Mouse (Mus musculus): ENCODE results near the gene Ttbk1. TPM values are rescaled to one million over a fixed set of nuclear protein-coding genes. Genes with fewer than 3 reads are reported as not detected.

The Ttbk1 gene
- 6.1 and 6.2 TPM in 2 replicates for polyA plus RNA-seq (2014; fragmentation: Nextera tagmentation; extraction: Ambion mirVana)

GRCm38 (mm10) chr17:46487431-46487830 is at the start of gene Ttbk1:
Gene Ttbk1, minus strand, starts transcription at chr17:46487675.
- peaks cover 39% of the 10 kb centered on the region for H3K4me1 ChIP-seq (ENCODE audit: control insufficient read depth, insufficient read depth, low read length)
- DNase-seq (peak; percentile 88), ATAC-seq (ENCODE audit: low FRiP score, low TSS enrichment) (peak; percentile 82)
- H3K36me3 ChIP-seq (ENCODE audit: control insufficient read depth, insufficient read depth, low read length) = 0 out of 2 replicates have a peak, but pooled peaks cover 8% of the 10 kb centered on the region
- peaks cover 7% of the 10 kb centered on the region; the same call in 1 of the 2 replicates for H3K27me3 ChIP-seq (ENCODE audit: control insufficient read depth, insufficient read depth, low read length)
- under 1% methylated on average over 42 of the region's 49 CpGs for WGBS
- no peaks in the 10 kb centered on the region for H3K9me3 ChIP-seq (ENCODE audit: control insufficient read depth, low read length)
- H3K4me2 ChIP-seq (ENCODE audit: low read length) = peak within 1 kb of the TSS; percentile 81
- H3K27ac ChIP-seq (replicated peaks; ENCODE audit: low read depth, low read length) = peak within 1 kb of the TSS; percentile 72
- H3K4me3 ChIP-seq (replicated peaks; ENCODE audit: low read depth, low read length) = peak within 1 kb of the TSS; percentile 80
- peak within 1 kb of the TSS; percentile 97 for H3K9ac ChIP-seq (replicated peaks; ENCODE audit: low read length)

- Histone ChIP-seq H3K36me3 (ENCODE audit: control insufficient read depth, insufficient read depth, low read length) (peaks cover 55% of the 10 kb centered on the region), H3K9ac (replicated peaks; ENCODE audit: low read length) (no peak overlapping the region), H3K9me3 (ENCODE audit: control insufficient read depth, low read length) (no peaks in the 10 kb centered on the region), H3K27ac (replicated peaks; ENCODE audit: low read depth, low read length) (no peak overlapping the region), H3K4me3 (replicated peaks; ENCODE audit: low read depth, low read length) (no peak overlapping the region), H3K27me3 (ENCODE audit: control insufficient read depth, insufficient read depth, low read length) (no peaks in the 10 kb centered on the region), H3K4me1 (ENCODE audit: control insufficient read depth, insufficient read depth, low read length) (no peaks in the 10 kb centered on the region), H3K4me2 (ENCODE audit: low read length) (no peak overlapping the region)
- ATAC-seq (ENCODE audit: low FRiP score, low TSS enrichment) (peak; percentile 43; the same call in 1 of the 2 replicates), DNase-seq (peak; percentile 86)
- 39% methylated on average over 12 of the region's 12 CpGs for WGBS
Measured at GRCm38 (mm10) chr17:46525579-46526307, 38.3 kb upstream of the Ttbk1 start.

GRCm38 (mm10) chr17:46525065-46525464 is 37.6 kb upstream of the Ttbk1 start:
- ATAC-seq (ENCODE audit: low FRiP score, low TSS enrichment) (no peak), DNase-seq (no peak)
- Histone ChIP-seq H3K27ac (replicated peaks; ENCODE audit: low read depth, low read length) (no peak overlapping the region), H3K4me3 (replicated peaks; ENCODE audit: low read depth, low read length) (no peak overlapping the region), H3K9ac (replicated peaks; ENCODE audit: low read length) (no peak overlapping the region), H3K27me3 (ENCODE audit: control insufficient read depth, insufficient read depth, low read length) (no peaks in the 10 kb centered on the region), H3K4me1 (ENCODE audit: control insufficient read depth, insufficient read depth, low read length) (no peaks in the 10 kb centered on the region), H3K9me3 (ENCODE audit: control insufficient read depth, low read length) (no peaks in the 10 kb centered on the region), H3K4me2 (ENCODE audit: low read length) (no peak overlapping the region), H3K36me3 (ENCODE audit: control insufficient read depth, insufficient read depth, low read length) (peaks cover 54% of the 10 kb centered on the region)
- 89% methylated on average over 10 of the region's 10 CpGs for WGBS

- H3K27me3 ChIP-seq (ENCODE audit: control insufficient read depth, insufficient read depth, low read length) = no peaks in the 10 kb centered on the region
- 32% methylated on average over 24 of the region's 24 CpGs for WGBS
- ATAC-seq (ENCODE audit: low FRiP score, low TSS enrichment) (no peak), DNase-seq (peak; percentile 14)
- no peak overlapping the region for H3K27ac ChIP-seq (replicated peaks; ENCODE audit: low read depth, low read length)
- H3K36me3 ChIP-seq (ENCODE audit: control insufficient read depth, insufficient read depth, low read length) = peaks cover 43% of the 10 kb centered on the region
- H3K4me2 ChIP-seq (ENCODE audit: low read length) = no peak overlapping the region
- H3K4me1 ChIP-seq (ENCODE audit: control insufficient read depth, insufficient read depth, low read length) = no peaks in the 10 kb centered on the region
- no peaks in the 10 kb centered on the region for H3K9me3 ChIP-seq (ENCODE audit: control insufficient read depth, low read length)
- no peak overlapping the region for H3K4me3 ChIP-seq (replicated peaks; ENCODE audit: low read depth, low read length)
- H3K9ac ChIP-seq (replicated peaks; ENCODE audit: low read length) = no peak overlapping the region
Measured at GRCm38 (mm10) chr17:46521963-46522668, 34.6 kb upstream of the Ttbk1 start.

- H3K9me3 ChIP-seq (ENCODE audit: control insufficient read depth, low read length) = no peaks in the 10 kb centered on the region
- no peak overlapping the region for H3K4me2 ChIP-seq (ENCODE audit: low read length)
- 84% methylated on average over 9 of the region's 9 CpGs for WGBS
- no peak for DNase-seq
- no peak for ATAC-seq (ENCODE audit: low FRiP score, low TSS enrichment)
- H3K9ac ChIP-seq (replicated peaks; ENCODE audit: low read length) = no peak overlapping the region
- H3K36me3 ChIP-seq (ENCODE audit: control insufficient read depth, insufficient read depth, low read length) = peaks cover 39% of the 10 kb centered on the region
- no peaks in the 10 kb centered on the region for H3K27me3 ChIP-seq (ENCODE audit: control insufficient read depth, insufficient read depth, low read length)
- no peak overlapping the region for H3K27ac ChIP-seq (replicated peaks; ENCODE audit: low read depth, low read length)
- no peak overlapping the region for H3K4me3 ChIP-seq (replicated peaks; ENCODE audit: low read depth, low read length)
- H3K4me1 ChIP-seq (ENCODE audit: control insufficient read depth, insufficient read depth, low read length) = no peaks in the 10 kb centered on the region
Measured at GRCm38 (mm10) chr17:46521174-46521573, 33.7 kb upstream of the Ttbk1 start.

- H3K27ac ChIP-seq (replicated peaks; ENCODE audit: low read depth, low read length) = no peak overlapping the region
- no peak overlapping the region for H3K4me2 ChIP-seq (ENCODE audit: low read length)
- peaks cover 32% of the 10 kb centered on the region for H3K36me3 ChIP-seq (ENCODE audit: control insufficient read depth, insufficient read depth, low read length)
- no peak for ATAC-seq (ENCODE audit: low FRiP score, low TSS enrichment)
- no peaks in the 10 kb centered on the region for H3K27me3 ChIP-seq (ENCODE audit: control insufficient read depth, insufficient read depth, low read length)
- 43% methylated on average over 25 of the region's 25 CpGs for WGBS
- no peaks in the 10 kb centered on the region for H3K9me3 ChIP-seq (ENCODE audit: control insufficient read depth, low read length)
- DNase-seq = no peak
- no peak overlapping the region for H3K4me3 ChIP-seq (replicated peaks; ENCODE audit: low read depth, low read length)
- 0 out of 2 replicates have a peak overlapping the region, but pooled peaks have one; percentile 16 for H3K9ac ChIP-seq (replicated peaks; ENCODE audit: low read length)
- no peaks in the 10 kb centered on the region for H3K4me1 ChIP-seq (ENCODE audit: control insufficient read depth, insufficient read depth, low read length)
Measured at GRCm38 (mm10) chr17:46520385-46520979, 33.0 kb upstream of the Ttbk1 start.

GRCm38 (mm10) chr17:46519971-46520370 is 32.5 kb upstream of the Ttbk1 start:
- Histone ChIP-seq H3K36me3 (ENCODE audit: control insufficient read depth, insufficient read depth, low read length) (peaks cover 27% of the 10 kb centered on the region), H3K4me1 (ENCODE audit: control insufficient read depth, insufficient read depth, low read length) (no peaks in the 10 kb centered on the region), H3K27ac (replicated peaks; ENCODE audit: low read depth, low read length) (no peak overlapping the region), H3K4me3 (replicated peaks; ENCODE audit: low read depth, low read length) (no peak overlapping the region), H3K27me3 (ENCODE audit: control insufficient read depth, insufficient read depth, low read length) (no peaks in the 10 kb centered on the region), H3K4me2 (ENCODE audit: low read length) (no peak overlapping the region), H3K9ac (replicated peaks; ENCODE audit: low read length) (0 out of 2 replicates have a peak overlapping the region, but pooled peaks have one; percentile 16), H3K9me3 (ENCODE audit: control insufficient read depth, low read length) (no peaks in the 10 kb centered on the region)
- no peak for ATAC-seq (ENCODE audit: low FRiP score, low TSS enrichment)
- WGBS = 54% methylated on average over 10 of the region's 10 CpGs
- no peak for DNase-seq

- WGBS = 64% methylated on average over 2 of the region's 2 CpGs
- Histone ChIP-seq H3K4me3 (replicated peaks; ENCODE audit: low read depth, low read length) (no peak overlapping the region), H3K4me2 (ENCODE audit: low read length) (no peak overlapping the region), H3K27ac (replicated peaks; ENCODE audit: low read depth, low read length) (no peak overlapping the region), H3K9ac (replicated peaks; ENCODE audit: low read length) (no peak overlapping the region), H3K27me3 (ENCODE audit: control insufficient read depth, insufficient read depth, low read length) (no peaks in the 10 kb centered on the region), H3K9me3 (ENCODE audit: control insufficient read depth, low read length) (no peaks in the 10 kb centered on the region), H3K4me1 (ENCODE audit: control insufficient read depth, insufficient read depth, low read length) (no peaks in the 10 kb centered on the region), H3K36me3 (ENCODE audit: control insufficient read depth, insufficient read depth, low read length) (peaks cover 15% of the 10 kb centered on the region; the same call in 1 of the 2 replicates)
- no peak for ATAC-seq (ENCODE audit: low FRiP score, low TSS enrichment)
- DNase-seq = peak; percentile 36
Measured at GRCm38 (mm10) chr17:46513329-46513728, 25.9 kb upstream of the Ttbk1 start.
